In the genomic region with DNA sequence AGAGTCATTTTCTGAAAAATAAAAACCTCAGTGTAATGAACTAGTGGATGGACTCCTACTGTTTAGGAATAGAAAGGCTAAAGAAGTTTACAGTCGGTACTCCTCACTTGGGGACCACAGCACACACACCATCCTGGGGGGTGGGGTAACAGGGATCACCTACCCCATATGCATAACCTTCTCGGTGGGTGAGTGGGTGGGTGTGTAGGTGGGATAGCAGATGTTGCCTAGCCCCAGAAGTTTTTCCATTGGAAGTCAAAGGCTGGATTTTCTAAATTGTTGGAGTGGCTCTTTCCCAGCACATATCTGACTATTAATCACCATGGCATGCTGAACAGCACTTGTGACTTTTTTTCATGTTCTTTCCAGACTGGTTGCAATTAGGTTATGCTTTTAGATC, we compare ENCODE assay signal across 17 mouse cellular contexts.
A peak's percentile ranks its signal among the peaks of the same experiment; 100 is the strongest.
DNase-seq lines count a peak whose midpoint lies in the region; ATAC-seq and TF ChIP-seq lines count a peak whose summit lies in the region.
"Had no signal": no experiment of that assay in that cellular context is flagged by ENCODE, and none has a peak within 500 bp of the region (broad histone marks: within the 10 kb centered on the region; RNA-seq: fewer than 3 reads in every experiment).

No protein-coding gene starts in this region.

- intact Hi-C loops in heart, adult 2 months (cut with DNase I): no loop called here

- no peak for TF ChIP-seq CTCF in heart, adult 2 months (IDR thresholded peaks at IDR 0.05)

- WGBS in heart, embryonic 13.5 days: 24% methylated on average over 2 of the region's 2 CpGs
- 55% methylated on average over 2 of the region's 2 CpGs for WGBS in heart, adult 2 months
- 59% methylated on average over 2 of the region's 2 CpGs for WGBS in midbrain, embryonic 11.5 days
- 65% methylated on average over 2 of the region's 2 CpGs for WGBS in midbrain, embryonic 13.5 days
- WGBS in embryonic facial prominence, embryonic 10.5 days: 32% methylated on average over 2 of the region's 2 CpGs

- no peaks in the 10 kb centered on the region for H3K9me3 ChIP-seq in heart, embryonic 13.5 days
- H3K9me3 ChIP-seq in midbrain, embryonic 11.5 days (ENCODE audit: control insufficient read depth, low read length): no peaks in the 10 kb centered on the region
- H3K9me3 ChIP-seq in midbrain, embryonic 13.5 days: no peaks in the 10 kb centered on the region
- H3K9me3 ChIP-seq in embryonic facial prominence, embryonic 10.5 days: no peaks in the 10 kb centered on the region
- H3K9me3 ChIP-seq: midbrain, embryonic 12.5 days; neural tube, embryonic 12.5 days; stomach, embryonic 15.5 days had no signal

- H3K27ac ChIP-seq in heart, embryonic 13.5 days (replicated peaks): peak overlapping the region; percentile 20; the same call in 1 of the 2 replicates
- no peak overlapping the region for H3K27ac ChIP-seq in heart, adult 2 months
- no peak overlapping the region for H3K27ac ChIP-seq in midbrain, embryonic 11.5 days (ENCODE audit: low read depth, low read length)
- H3K27ac ChIP-seq in midbrain, embryonic 13.5 days: no peak overlapping the region
- no peak overlapping the region for H3K27ac ChIP-seq in embryonic facial prominence, embryonic 10.5 days (replicated peaks)
- H3K27ac ChIP-seq: midbrain, embryonic 12.5 days; neural tube, embryonic 12.5 days; stomach, embryonic 15.5 days had no signal

- DNase-seq in heart, adult 2 months: no peak
- DNase-seq in midbrain, embryonic 11.5 days (ENCODE audit: low spot score, missing footprints): peak; percentile 72
- DNase-seq in embryonic facial prominence, embryonic 10.5 days (ENCODE audit: low spot score): peak; percentile 14
- peak; percentile 32 for DNase-seq in layer of hippocampus, adult 9-10 months (ENCODE audit: low spot score)
- DNase-seq in embryo, embryonic 10 days (ENCODE audit: low spot score): no peak
- DNase-seq: adrenal gland, postnatal 14 days; gastrocnemius, postnatal 36 days; heart, postnatal 4 days; kidney, adult 2 months; lung, postnatal 36 days; spleen, adult 18-20 months had no signal

- no peak for TF ChIP-seq EP300 in heart, adult 2 months (IDR thresholded peaks at IDR 0.05; ENCODE audit: insufficient read depth, low read depth, low read length)

- peaks cover 23% of the 10 kb centered on the region for H3K4me1 ChIP-seq in heart, embryonic 13.5 days
- H3K4me1 ChIP-seq in heart, adult 2 months (ENCODE audit: control insufficient read depth, insufficient read depth, low read length): no peaks in the 10 kb centered on the region; the same call in 1 of the 2 replicates
- H3K4me1 ChIP-seq in midbrain, embryonic 11.5 days (ENCODE audit: control insufficient read depth, insufficient read depth, low read length): 0 out of 2 replicates have a peak, but pooled peaks cover 2% of the 10 kb centered on the region
- peaks cover 11% of the 10 kb centered on the region; the same call in 1 of the 2 replicates for H3K4me1 ChIP-seq in midbrain, embryonic 13.5 days (replicated peaks)
- H3K4me1 ChIP-seq in embryonic facial prominence, embryonic 10.5 days: peaks cover 19% of the 10 kb centered on the region
- H3K4me1 ChIP-seq: midbrain, embryonic 12.5 days had no signal

- H3K27me3 ChIP-seq in heart, embryonic 13.5 days (replicated peaks): no peaks in the 10 kb centered on the region
- no peaks in the 10 kb centered on the region for H3K27me3 ChIP-seq in heart, adult 2 months (ENCODE audit: control insufficient read depth, insufficient read depth, low read length)
- no peaks in the 10 kb centered on the region for H3K27me3 ChIP-seq in midbrain, embryonic 11.5 days (ENCODE audit: control insufficient read depth, insufficient read depth, low read length)
- H3K27me3 ChIP-seq in midbrain, embryonic 13.5 days: no peaks in the 10 kb centered on the region
- no peaks in the 10 kb centered on the region for H3K27me3 ChIP-seq in embryonic facial prominence, embryonic 10.5 days (replicated peaks; ENCODE audit: low read depth, poor library complexity, severe bottlenecking)
- H3K27me3 ChIP-seq: midbrain, embryonic 12.5 days; neural tube, embryonic 12.5 days; stomach, embryonic 15.5 days had no signal

- no peak for TF ChIP-seq POLR2A in heart, adult 2 months (IDR thresholded peaks at IDR 0.05; ENCODE audit: insufficient read depth, low read depth, low read length)

- H3K79me2 ChIP-seq in heart, adult 2 months (replicated peaks; ENCODE audit: control insufficient read depth, insufficient read depth, low read length): no peaks in the 10 kb centered on the region

- ATAC-seq in heart, embryonic 13.5 days (ENCODE audit: extremely low read depth, insufficient number of reproducible peaks, low FRiP score, low TSS enrichment): no peak
- no peak for ATAC-seq in midbrain, embryonic 11.5 days (ENCODE audit: low FRiP score)
- no peak for ATAC-seq in midbrain, embryonic 13.5 days
- ATAC-seq: CD4-positive, CD25-positive, alpha-beta regulatory T cell, adult 4 months had no signal

- H3K9ac ChIP-seq in heart, embryonic 13.5 days: no peak overlapping the region
- H3K9ac ChIP-seq in heart, adult 2 months (ENCODE audit: low read depth, low read length): no peak overlapping the region
- H3K9ac ChIP-seq in midbrain, embryonic 11.5 days (ENCODE audit: low read length): no peak overlapping the region
- H3K9ac ChIP-seq in midbrain, embryonic 13.5 days (replicated peaks): no peak overlapping the region
- H3K9ac ChIP-seq: midbrain, embryonic 12.5 days; neural tube, embryonic 12.5 days; stomach, embryonic 15.5 days had no signal

- no peak overlapping the region for H3K4me2 ChIP-seq in heart, embryonic 13.5 days
- H3K4me2 ChIP-seq in midbrain, embryonic 11.5 days: no peak overlapping the region
- no peak overlapping the region for H3K4me2 ChIP-seq in midbrain, embryonic 13.5 days (replicated peaks)
- H3K4me2 ChIP-seq: midbrain, embryonic 12.5 days; neural tube, embryonic 12.5 days; stomach, embryonic 15.5 days had no signal

- H3K36me3 ChIP-seq in heart, embryonic 13.5 days: no peaks in the 10 kb centered on the region
- no peaks in the 10 kb centered on the region for H3K36me3 ChIP-seq in heart, adult 2 months (ENCODE audit: control insufficient read depth, insufficient read depth, low read length)
- H3K36me3 ChIP-seq in midbrain, embryonic 11.5 days (ENCODE audit: control insufficient read depth, insufficient read depth, low read length): no peaks in the 10 kb centered on the region
- no peaks in the 10 kb centered on the region for H3K36me3 ChIP-seq in midbrain, embryonic 13.5 days
- no peaks in the 10 kb centered on the region for H3K36me3 ChIP-seq in embryonic facial prominence, embryonic 10.5 days (replicated peaks)
- H3K36me3 ChIP-seq: midbrain, embryonic 12.5 days; neural tube, embryonic 12.5 days; stomach, embryonic 15.5 days had no signal

- no peak overlapping the region for H3K4me3 ChIP-seq in heart, embryonic 13.5 days
- H3K4me3 ChIP-seq in heart, adult 2 months: no peak overlapping the region
- H3K4me3 ChIP-seq in midbrain, embryonic 11.5 days (ENCODE audit: low read depth, low read length): no peak overlapping the region
- H3K4me3 ChIP-seq in midbrain, embryonic 13.5 days (replicated peaks): no peak overlapping the region
- H3K4me3 ChIP-seq in embryonic facial prominence, embryonic 10.5 days: no peak overlapping the region
- H3K4me3 ChIP-seq: midbrain, embryonic 12.5 days; neural tube, embryonic 12.5 days; stomach, embryonic 15.5 days had no signal

Comparison
In these comparisons a context has a peak if more than half of its experiments do, and no peak if none do; other contexts are left out.
1. DNase-seq: peak in midbrain, embryonic 11.5 days (single experiment), embryonic facial prominence, embryonic 10.5 days (single experiment) and layer of hippocampus, adult 9-10 months (single experiment); none in heart, adult 2 months (0 of 2) and embryo, embryonic 10 days (single experiment).